Mouse (Mus musculus) thymus, postnatal 25 days (tissue): ENCODE data around the gene Eps15.

Experiments
- DNase-seq: peaks from one replicate; pipeline ENCODE4 v3.0.0; 2022

Eps15 gene

DNA sequence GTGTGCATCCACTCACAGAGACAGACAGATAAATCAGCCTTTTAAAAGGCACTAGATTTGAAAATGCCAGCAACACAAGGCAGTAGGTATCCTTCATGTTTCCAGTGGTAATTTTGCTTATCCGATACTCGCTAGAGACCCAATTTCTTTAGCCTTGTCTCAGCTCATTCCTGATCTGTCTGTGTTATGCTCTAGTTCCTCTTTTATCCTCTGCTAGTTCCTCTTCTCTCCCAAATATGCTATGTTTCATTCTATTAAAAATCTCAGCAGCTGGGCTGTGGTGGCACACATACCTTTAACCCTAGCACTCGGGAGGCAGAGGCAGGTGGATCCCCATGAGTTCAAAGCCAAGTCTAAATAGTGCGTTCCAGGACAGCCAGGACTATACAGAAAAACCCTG is 8.3 kb upstream of the Eps15 start:
- DNase-seq = no peak

DNA sequence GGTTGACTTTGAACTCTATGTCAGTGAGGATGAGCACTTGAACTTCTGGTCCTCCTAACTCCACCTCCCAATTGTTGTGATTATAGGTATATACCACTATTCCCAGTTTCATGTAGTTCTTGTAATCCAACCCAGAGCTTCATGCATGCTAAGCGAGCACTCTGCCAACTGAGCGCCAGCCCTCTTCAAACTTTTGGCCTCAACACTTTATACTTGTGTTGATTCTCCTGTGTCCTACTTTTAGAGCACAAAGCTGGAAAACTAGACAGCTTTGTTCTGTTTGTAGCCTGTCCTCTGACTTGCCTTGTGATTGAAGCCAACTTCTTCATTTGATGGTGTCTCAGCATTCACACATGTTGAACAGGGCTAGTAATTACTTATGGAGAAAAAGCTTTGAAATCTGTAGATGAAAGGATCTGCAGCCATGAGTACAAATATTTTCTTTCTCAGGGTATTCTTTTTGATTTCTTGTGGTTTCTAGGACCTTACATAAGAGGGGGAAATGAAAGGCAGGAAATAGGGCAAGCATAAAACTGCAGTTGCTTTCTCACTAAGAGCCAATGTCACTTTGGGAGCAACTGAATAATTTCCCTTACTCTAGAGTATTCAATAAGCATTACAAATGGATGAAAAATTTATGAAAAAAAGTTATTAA is 6.4 kb upstream of the Eps15 start:
- no peak for DNase-seq

DNA sequence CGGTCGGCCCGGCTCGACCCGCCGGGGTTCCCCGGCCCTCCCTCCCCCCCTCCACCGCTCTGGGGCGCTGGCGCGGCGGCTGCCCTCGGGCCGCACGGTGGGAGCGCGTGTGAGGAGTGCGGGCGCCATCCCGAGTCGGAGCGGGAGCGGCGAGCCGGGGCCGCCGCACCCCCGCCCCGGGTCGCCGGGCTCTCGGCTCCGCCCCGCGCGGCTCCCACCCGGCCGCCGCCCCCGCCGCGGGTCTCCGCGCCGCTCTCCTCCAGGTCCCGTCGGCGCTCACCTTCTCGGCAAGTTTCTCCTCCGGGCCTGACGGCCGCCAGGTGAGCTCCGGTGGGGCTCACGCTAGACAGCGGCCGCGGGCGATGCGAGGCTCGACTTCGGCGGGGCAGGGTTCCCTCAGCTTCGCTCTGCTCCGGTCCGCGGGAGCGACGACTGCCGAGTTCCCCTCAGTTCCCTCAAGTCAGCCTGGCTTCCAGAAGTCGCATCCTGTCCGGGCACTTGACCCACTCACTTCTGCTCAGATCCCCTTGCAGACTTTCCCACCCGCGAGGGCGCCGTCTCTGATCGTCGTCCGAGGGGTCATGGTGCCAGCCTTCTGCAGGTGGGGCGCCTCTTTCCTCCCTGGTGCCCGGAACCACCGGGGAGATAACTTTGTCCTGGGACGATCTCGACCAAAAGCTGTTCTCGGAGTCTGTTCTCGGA is 542 bp downstream of the Eps15 start:
- DNase-seq = no peak

DNA sequence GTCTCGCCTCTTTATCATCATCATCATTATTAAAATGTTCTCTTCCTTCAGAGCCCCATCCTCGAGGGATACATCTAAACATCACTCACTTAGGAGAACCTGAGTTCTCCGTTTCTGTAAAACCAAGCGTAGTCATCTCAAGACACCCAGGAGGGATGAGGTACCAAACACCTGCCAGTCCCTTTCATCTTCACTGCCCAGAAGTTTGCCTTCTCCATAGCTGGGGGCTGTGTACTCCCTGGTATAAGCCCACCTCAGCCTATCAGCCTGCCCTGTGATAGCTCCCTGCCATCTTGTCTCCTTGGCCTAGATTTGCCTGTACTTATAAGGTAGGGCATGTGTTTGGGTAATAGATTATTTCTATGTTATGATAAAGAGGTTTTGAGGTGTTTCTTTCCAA is 1.1 kb downstream of the Eps15 start:
- no peak for DNase-seq

DNA sequence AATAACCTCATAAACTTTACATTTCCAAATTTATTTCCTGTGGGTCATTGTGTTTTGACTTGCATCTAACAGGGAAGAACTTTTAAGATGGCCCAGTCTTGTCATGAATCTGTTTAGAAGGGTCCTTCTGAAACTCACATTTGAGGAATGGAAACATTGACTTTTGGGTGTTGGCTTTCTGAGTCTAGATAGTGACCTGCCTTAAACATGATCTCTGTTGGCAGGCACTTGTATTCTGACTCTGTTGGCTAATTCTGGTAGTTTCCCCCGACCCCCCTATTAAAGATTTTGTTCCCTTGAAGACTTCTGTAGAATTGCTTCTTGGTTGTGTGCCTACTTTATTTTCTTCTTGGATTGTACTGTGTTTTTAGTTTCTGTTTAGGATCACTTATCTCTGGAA is 1.9 kb downstream of the Eps15 start:
- no peak for DNase-seq

DNA sequence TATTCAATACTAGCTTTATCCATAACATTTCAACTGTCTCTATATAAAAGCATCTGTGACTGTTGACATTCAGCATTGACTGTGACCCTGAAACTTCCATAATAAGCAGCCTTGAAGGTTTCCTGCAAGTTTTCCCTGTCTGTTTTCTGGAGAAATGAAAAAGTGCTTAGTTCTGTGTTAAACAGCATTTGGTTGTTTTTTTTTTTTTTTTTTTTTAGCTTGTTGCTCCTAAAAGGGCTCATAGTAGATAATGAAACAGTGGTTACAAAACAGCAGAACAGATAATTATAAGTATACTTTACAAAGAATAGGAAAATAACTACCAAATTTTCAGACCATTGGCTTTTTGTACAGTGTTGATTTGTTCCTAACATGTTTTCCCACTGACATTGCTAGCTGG is 14.6 kb downstream of the Eps15 start:
- DNase-seq = no peak

DNA sequence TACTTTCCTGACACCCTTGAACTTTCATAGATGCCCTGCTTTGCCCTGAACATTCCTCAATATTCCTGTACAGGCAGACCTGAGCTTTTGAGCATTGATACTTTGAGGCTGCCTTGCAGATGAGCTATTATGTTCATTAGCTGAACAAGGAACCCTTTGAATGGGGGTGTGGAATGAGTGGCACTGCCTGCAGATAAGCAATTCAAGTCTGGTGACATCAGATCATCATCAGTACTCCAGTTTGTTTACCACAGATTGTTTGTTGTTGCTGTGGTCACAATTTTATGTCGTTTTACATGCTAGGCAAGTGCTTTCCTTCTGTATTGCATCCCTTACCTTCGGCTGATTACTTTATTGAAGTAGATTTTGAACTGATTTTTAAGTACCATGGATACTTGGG is 16.4 kb downstream of the Eps15 start:
- DNase-seq = no peak

DNA sequence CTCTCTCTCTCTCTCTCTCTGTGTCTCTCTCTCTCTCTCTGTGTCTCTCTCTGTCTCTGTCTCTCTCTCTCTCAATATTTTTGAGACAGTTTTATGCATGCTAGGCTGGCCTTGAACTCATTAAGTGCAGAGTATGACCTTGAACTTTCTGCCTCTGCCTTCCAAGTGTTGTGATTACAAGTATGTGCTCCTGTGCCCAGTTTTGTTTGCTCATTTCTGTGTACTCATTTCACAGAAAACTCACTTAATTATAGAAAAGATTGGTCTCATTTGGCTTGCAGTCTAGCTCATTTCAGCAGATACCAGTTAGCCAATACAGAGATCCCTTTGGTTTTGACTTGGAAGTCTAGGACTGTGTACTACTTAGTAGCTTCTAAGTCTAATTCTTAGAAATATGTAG is 19.1 kb downstream of the Eps15 start:
- no peak for DNase-seq

DNA sequence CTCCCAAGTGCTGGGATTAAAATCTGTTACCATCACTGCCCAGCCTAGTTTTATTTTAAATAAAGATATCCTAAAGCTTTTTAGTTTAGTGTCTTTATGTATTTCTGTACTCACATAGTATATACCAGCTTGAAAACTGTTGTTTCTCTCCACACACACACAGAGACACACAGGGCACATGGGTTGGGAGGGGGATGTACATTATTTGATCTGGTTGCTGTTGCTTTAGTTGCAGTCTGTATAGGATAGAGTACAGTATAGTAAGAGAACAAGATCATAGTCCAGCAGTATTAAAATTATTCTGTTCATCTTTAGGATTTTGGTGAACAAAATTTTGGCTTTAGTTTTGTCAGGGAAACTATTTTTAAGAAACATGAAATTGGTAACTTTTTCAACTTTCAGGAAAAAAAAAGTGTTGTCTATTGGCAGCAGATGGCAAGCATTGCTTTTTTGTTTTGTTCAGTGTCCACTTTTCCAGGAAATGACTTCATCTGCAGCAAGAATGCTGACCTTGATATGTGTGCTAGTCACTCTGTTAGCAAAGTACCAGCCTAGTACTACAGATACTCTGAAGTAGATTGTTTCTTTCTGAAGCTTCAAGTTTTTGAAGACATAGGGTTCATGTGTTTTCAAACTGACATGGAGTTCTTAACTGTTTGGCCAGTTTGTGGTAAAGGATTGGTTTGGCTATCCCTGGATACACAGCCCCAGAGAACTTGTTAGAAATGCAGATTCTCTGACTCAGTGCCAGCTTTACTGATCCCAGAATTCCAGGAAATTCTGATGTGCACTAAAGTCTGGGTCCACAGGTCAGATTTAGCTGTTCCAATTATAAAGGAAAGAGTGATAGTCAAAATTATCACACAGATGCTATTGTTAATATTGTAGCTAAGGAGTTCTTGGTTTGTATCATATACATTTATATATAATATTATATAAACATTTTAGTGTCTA is 37.1 kb downstream of the Eps15 start:
- no peak for DNase-seq

DNA sequence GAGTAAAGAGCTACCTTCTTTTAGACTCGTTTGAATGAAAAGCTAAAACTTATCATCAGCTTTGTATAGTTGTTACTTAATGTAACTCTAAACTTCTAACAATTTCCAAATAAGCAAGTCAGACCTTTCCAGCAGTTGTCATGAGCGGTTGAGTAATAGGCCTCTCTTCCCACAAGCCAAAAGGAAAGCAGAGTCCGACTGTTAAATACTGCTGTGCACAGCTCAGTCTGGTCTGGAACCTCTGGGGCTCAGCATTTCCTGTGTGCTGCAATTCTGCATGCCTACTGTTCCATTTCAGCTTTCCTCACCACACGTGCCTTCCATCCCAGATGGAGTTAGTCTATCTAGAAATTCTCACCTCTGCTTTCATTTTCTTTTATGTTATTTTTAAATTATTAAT is 56.7 kb downstream of the Eps15 start:
- no peak for DNase-seq

DNA sequence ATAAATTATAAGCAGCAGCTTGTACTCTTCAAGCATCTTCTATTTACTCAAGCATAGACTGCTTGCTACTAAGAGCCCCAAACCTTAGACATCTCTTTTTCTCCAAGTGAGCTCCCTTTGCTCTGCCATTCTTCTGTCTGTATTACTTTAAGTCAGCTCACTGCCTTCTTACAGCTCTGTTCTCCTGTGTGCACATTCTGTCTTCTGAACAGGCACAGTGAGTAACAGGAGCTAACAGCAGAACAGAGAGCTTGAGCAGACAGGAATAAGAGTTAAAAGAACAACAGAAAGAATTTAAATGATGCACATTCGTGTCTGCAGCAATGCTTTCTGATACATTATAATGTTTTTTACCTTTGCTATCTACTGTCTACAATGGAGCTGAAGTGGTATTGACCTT is 61.2 kb downstream of the Eps15 start:
- DNase-seq = no peak

DNA sequence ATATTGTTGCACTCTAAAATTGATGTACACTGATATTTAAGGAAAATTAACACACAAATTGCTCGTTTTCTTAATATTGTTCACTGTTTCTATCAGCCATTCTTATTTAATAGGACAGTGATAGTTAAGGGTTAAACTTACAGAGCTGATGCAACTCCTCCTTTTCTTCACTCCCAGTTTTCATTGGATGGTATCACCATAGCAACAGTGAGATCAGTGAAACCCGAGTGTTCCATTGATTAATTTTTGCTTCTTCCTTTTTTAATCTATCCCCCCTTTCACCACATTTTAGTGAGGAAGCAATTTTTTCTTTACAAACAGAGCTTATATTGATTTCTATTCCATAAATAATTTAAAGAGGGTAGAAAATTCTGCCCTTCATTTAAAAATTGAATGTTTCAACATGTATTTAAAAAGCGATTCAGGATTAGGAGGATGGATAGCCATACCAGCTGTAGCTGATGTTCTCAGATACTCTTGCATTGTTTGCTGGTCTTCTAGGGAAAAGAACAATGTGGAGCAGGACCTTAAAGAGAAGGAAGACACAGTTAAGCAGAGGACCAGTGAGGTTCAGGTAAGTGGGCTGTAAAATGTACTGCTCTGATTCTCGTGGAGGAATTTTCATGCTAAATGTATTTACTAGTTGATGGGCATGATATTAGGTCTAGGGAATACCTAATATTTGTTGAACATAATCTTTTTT is 62.9 kb downstream of the Eps15 start:
- DNase-seq = no peak

DNA sequence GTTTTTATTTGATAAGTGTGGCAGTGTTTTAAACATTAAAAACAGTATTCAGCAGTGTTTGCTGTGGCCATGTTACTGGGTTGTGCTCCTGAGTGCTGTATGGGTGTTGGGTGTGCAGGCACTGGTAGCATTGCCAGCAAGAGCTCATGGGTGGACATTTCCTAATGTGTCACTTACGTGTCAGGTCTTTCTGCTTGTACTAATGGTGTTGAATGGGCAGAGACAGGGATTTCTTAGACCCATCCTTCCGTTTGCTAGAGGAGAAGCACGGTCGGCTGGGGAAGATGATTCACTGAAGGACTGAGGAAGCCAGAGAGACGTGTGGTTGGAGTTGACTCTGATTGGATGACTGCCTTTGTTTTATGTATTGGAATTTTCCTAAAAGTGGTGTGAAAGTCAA is 63.8 kb downstream of the Eps15 start:
- no peak for DNase-seq

DNA sequence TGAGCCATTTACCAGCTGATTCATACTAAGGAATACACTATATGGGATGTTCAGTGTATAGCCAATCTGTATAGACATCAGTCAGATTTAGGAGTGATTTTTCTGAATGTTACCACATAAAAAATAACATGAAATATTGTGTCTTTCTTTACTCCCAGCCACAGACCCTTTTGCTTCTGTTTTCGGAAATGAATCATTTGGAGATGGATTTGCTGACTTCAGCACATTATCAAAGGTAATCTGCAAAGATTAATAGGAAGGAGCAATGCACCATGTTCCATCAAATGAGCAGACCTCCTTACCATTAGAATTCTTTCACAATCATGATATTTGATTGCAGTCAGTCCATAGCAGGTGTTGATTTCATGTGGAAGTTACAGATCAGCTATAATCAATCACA is 98.0 kb downstream of the Eps15 start:
- no peak for DNase-seq

DNA sequence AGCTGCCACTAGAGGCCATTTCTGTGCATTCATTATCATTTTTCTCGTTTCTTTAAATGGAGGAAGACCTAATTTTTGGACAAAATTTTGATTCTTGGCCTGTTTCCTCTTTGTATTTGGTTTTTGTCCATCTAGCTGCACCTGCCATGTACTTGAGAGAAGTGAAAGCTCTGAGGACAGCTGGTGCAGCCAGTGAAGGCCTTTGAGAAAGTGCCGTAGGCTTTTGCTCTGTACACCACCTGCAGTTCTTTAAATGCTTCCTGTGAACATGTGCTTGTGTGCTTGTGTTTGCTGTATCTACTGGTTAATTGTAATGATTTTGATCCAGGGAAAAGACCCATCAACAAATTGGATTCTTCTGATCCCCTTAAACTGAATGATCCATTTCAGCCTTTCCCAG is 102.4 kb downstream of the Eps15 start:
- DNase-seq = no peak

DNA sequence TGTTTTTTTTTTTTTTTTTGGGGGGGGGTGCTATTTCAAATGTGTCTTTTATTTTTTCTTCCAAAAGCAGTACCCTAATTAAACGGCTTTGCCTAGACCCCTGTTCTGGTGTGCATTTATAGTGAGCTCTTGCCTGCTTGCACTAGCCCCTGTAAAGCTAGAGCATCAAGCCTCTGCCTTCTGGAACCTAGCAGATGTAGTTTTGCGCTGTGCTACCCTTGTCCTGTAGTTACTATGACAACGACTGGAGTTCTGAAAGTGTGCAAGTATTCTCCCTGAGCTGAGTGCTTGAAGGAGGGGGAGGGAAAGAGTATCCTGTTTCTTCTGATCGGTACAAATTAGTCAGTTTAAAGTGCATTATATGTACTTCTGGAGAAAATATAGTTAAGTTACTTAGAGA is 105.5 kb downstream of the Eps15 start:
- DNase-seq = no peak

DNA sequence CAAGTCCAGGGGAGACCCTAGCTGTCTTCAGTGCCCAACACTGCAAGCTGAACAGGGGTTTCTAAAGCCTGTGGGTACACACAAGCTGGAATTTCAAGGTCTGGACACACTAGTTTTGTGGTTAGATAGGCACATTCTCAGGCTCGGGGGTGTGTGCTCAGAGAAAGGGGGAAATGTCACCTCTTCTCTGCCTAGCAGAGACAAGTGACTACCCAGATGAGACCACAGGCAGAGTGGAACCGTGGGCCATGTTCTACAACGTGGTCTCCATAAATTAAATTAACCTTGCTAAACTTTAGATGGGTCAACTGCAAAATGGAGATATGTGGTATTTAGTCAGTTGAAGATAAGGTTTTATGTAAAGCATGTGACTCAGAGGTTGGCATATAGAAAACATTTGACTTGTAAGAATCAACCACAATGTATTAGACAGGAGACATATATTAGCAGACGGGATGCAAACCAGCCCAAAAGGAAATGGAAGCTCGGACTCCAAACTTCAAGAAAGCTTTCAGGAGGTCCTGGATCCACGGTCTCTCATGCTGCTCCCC is 113.2 kb downstream of the Eps15 start:
- DNase-seq = no peak

DNA sequence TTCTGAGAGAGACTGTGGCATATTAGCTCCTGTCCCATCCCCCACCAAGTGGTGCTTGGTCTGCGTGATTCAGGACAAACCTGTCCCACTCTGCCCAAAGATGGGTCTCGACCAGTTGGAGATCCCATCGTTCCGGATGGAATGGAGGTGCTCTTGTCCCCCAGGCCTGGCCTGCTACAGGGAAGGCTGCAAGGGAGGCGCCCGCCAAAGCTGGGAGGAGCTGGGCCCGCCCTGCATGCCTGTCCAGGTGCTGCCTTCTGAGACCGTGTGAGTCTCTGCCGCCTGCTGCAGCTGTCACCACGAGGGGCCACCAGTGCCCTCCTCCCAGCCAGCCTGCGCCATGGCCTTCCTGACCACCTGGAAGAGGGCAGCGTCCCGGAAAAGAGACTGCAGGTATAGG is 113.8 kb downstream of the Eps15 start:
- peak; percentile 13 for DNase-seq

DNA sequence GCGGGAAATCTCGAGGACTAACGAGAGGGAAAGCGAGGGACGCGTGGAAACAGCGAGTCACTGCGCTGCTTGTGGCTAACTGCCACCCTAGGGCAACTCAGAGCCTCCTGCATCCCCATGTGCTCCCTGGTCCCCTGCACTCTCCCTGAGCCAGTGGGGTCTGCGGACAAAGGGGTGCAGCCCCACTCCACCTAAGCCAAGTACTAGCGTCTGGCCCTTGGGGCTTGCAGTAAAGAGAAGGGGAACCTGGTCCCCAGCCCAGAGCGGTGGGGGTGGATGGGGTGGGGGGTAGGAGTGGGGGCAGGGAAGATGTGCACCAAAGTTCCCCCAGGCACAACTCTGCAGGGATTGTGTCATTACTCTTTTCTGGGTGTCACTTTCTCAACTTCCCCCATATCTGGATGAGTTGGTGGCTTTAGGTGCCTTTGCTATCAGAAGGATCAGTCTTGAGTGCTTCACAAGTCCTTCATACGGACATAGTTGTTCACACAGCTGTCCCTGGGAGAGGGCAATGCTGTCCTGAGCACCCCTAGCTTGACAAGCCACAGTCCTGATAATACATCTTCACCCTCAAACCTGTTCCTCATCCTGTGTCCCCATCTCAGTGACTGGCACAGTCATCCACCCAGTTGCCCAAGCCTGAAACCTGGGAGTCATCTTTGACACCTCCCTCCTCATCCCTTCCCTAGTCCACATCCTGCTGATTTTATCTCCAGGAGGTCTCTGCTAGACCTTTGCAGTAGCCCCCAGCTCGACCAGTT is 114.4 kb downstream of the Eps15 start:
- no peak for DNase-seq

DNA sequence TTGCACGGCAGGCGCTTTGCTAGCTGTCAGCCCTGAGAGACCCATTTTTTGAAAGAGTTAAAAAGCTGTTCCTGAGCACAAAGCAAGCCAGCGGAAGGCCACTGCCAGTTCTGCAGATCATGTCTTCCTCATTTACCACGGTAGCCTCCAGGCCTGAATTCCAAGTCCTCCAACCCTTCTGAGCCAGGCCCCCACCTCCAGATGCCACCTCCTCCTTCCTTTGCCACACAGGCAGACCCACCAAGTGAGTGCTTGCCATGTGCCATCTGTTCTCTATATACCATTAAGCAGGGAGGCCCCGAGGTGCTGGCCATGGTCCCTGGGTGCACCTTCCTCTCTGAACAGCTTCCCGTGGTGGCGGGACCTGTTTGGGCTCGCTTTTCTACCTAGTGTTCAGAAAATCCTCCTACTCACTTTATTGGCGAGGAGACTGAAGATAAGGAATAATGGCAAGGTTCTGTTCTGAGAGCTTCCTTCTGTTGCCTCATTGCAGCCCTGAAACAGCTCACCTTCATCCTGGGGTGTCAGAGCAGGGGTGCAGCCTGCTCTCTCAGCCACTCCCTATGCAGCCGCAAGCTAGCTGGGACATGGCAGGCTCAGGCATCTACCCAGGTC is 120.4 kb downstream of the Eps15 start:
- DNase-seq = no peak

DNA sequence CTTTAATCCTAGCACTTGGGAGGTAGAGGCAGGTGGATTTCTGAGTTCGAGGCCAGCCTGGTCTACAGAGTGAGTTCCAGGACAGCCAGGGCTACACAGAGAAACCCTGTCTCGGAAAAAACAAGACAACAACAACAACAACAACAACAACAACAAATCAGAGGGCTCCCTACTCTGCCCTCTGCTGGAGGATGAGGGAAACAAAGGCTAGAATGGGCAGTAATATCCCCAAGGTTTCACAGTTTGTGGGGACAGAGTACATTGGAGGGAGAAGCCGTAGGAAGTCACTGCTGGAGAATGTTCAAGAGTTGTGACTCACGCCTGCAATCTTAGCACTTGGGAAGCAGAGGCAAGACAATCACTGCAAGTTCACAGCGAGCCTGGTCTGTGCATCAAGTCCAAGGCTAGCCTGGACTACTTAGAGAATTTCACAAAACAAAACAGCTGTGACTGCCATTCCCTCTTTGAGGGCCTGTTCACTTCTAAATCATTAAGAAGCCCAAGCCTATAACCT is 121.2 kb downstream of the Eps15 start:
- no peak for DNase-seq
